Mouse (Mus musculus): ENCODE measurements around the gene Slc22a4. TPM values are rescaled to one million over a fixed set of nuclear protein-coding genes. Genes with fewer than 3 reads are reported as not detected.

The Slc22a4 gene
- polyA plus RNA-seq, 2 experiments: 2.7 to 5.2 TPM

DNA sequence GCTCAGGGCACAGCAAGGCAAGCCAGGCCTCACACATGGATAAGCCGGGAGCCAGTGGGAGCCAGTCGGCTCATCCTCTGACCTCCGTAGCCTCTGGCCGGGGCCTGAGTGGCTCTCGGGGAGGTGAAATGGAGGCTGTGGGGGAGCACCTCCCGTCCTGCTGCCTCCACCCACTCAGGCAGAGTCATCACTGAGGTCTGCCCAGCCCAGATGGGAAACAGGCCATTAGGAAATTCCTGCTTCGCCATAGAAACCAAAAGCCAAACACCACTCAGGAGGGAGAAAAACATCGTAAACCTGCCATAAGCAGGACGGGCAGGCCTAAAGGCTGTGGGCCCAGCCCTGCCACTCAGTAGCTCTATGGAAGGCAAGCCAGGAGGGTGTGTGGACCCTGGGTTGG, 32.4 kb upstream of the Slc22a4 start:
- DNase-seq (ENCODE audit: low spot score) (peak; percentile 81), ATAC-seq (ENCODE audit: low FRiP score, low read depth) (peak; percentile 83)
- Histone ChIP-seq H3K4me2 (replicated peaks; ENCODE audit: low read depth, low read length, severe bottlenecking) (peak overlapping the region; percentile 25; the same call in 1 of the 2 replicates), H3K27me3 (ENCODE audit: control insufficient read depth, insufficient read depth, low read length) (no peaks in the 10 kb centered on the region), H3K27ac (replicated peaks; ENCODE audit: low read depth, low read length) (peak overlapping the region; percentile 86), H3K9me3 (ENCODE audit: control insufficient read depth, low read length) (no peaks in the 10 kb centered on the region), H3K36me3 (ENCODE audit: control insufficient read depth, insufficient read depth, low read length) (peaks cover 36% of the 10 kb centered on the region), H3K9ac (ENCODE audit: low read depth, low read length, severe bottlenecking) (no peak overlapping the region), H3K4me3 (replicated peaks; ENCODE audit: low read length) (no peak overlapping the region), H3K4me1 (ENCODE audit: control insufficient read depth, insufficient read depth, low read length) (peaks cover 80% of the 10 kb centered on the region)
- WGBS: 4% methylated on average over 9 of the region's 9 CpGs
- TF ChIP-seq POLR2A (IDR thresholded peaks at IDR 0.05; ENCODE audit: borderline replicate concordance, extremely low read depth, insufficient read depth, insufficient read length): peak; percentile 31; the same call in 1 of the 2 replicates

DNA sequence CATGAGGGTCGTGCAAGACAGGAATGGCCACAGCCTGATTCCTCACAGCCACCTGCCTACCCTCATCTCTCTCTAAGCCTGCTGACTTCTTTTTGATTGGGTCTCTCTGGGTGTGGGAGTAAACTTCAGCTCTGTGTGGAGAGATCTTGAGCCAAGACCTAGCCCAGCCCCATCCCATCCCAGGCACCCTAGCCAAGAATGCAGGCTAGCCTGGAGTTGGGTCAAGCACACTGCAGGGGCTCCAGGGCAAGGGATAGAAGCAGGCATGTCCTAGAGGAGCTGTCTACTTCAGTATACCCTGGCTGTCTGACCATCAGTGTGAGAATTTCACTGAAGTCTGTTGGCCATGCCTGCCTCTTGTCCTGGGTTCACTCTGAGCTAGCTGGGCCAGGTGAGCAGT, 31.6 kb upstream of the Slc22a4 start:
- no peak for TF ChIP-seq POLR2A (IDR thresholded peaks at IDR 0.05; ENCODE audit: borderline replicate concordance, extremely low read depth, insufficient read depth, insufficient read length)
- Histone ChIP-seq H3K4me3 (replicated peaks; ENCODE audit: low read length) (no peak overlapping the region), H3K4me1 (ENCODE audit: control insufficient read depth, insufficient read depth, low read length) (peaks cover 77% of the 10 kb centered on the region), H3K4me2 (replicated peaks; ENCODE audit: low read depth, low read length, severe bottlenecking) (no peak overlapping the region), H3K9me3 (ENCODE audit: control insufficient read depth, low read length) (no peaks in the 10 kb centered on the region), H3K27me3 (ENCODE audit: control insufficient read depth, insufficient read depth, low read length) (no peaks in the 10 kb centered on the region), H3K9ac (ENCODE audit: low read depth, low read length, severe bottlenecking) (no peak overlapping the region), H3K36me3 (ENCODE audit: control insufficient read depth, insufficient read depth, low read length) (peaks cover 38% of the 10 kb centered on the region), H3K27ac (replicated peaks; ENCODE audit: low read depth, low read length) (peak overlapping the region; percentile 86; the same call in 1 of the 2 replicates)
- 53% methylated on average over 1 of the region's 1 CpGs for WGBS
- no peak for ATAC-seq (ENCODE audit: low FRiP score, low read depth)
- DNase-seq (ENCODE audit: low spot score): no peak

DNA sequence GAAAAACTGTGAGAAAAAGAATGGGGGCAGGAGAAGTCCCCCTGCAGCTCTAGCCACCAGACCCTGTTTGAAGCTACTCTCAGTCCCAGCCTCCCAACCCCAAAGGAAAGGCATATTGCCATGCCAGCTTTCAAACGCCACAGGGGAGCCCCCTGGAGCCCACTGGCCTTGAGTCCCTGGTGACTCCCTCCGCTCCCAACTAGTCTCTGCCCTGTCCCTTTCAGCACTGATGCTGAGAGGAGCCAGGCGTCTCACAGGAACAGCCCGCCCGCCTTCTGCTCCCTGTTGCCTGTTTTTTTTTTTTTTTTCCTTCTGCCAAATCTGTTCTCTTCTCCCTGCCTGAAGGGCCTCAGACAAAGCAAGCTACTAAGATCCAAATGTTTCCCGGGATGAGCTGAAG, 30.8 kb upstream of the Slc22a4 start:
- H3K4me2 ChIP-seq (replicated peaks; ENCODE audit: low read depth, low read length, severe bottlenecking): no peak overlapping the region
- H3K27ac ChIP-seq (replicated peaks; ENCODE audit: low read depth, low read length): peak overlapping the region; percentile 28; the same call in 1 of the 2 replicates
- peaks cover 43% of the 10 kb centered on the region for H3K36me3 ChIP-seq (ENCODE audit: control insufficient read depth, insufficient read depth, low read length)
- H3K9me3 ChIP-seq (ENCODE audit: control insufficient read depth, low read length): no peaks in the 10 kb centered on the region
- ATAC-seq (ENCODE audit: low FRiP score, low read depth) (no peak), DNase-seq (ENCODE audit: low spot score) (no peak)
- H3K9ac ChIP-seq (ENCODE audit: low read depth, low read length, severe bottlenecking): no peak overlapping the region
- no peak overlapping the region for H3K4me3 ChIP-seq (replicated peaks; ENCODE audit: low read length)
- peaks cover 69% of the 10 kb centered on the region for H3K4me1 ChIP-seq (ENCODE audit: control insufficient read depth, insufficient read depth, low read length)
- no peaks in the 10 kb centered on the region for H3K27me3 ChIP-seq (ENCODE audit: control insufficient read depth, insufficient read depth, low read length)
- TF ChIP-seq POLR2A (IDR thresholded peaks at IDR 0.05; ENCODE audit: borderline replicate concordance, extremely low read depth, insufficient read depth, insufficient read length): no peak
- 15% methylated on average over 6 of the region's 6 CpGs for WGBS

DNA sequence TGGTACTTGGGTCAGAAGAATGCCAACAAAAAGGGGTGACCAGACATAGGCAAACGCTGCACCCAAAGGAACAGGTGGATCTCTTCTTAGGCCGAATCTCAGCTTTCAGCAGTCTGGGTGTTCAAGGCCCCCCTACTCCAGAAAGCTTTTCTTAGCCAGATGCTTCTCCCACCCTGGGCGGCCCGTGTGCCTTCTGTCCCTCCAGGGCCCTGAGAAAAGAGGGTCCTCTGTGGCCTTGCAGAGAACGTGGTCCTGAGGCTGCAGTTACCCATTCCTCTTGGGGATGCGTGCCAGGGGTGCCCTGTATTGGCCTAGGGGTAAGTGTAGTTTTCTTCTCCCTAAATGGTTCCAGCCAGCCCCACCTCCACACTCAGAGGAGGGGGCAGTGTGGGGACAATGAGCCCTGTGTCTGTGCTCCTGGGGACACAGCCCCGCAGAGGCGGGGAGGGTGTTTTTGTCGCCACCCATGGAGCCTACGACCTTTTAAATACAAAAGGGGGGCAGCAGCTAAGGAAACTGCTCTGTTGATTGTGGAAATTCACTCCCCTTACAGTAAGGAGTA, 30.2 kb upstream of the Slc22a4 start:
- Histone ChIP-seq H3K4me3 (replicated peaks; ENCODE audit: low read length) (no peak overlapping the region), H3K9me3 (ENCODE audit: control insufficient read depth, low read length) (no peaks in the 10 kb centered on the region), H3K9ac (ENCODE audit: low read depth, low read length, severe bottlenecking) (no peak overlapping the region), H3K4me2 (replicated peaks; ENCODE audit: low read depth, low read length, severe bottlenecking) (no peak overlapping the region), H3K36me3 (ENCODE audit: control insufficient read depth, insufficient read depth, low read length) (peaks cover 46% of the 10 kb centered on the region), H3K27ac (replicated peaks; ENCODE audit: low read depth, low read length) (peak overlapping the region; percentile 28), H3K27me3 (ENCODE audit: control insufficient read depth, insufficient read depth, low read length) (no peaks in the 10 kb centered on the region), H3K4me1 (ENCODE audit: control insufficient read depth, insufficient read depth, low read length) (peaks cover 64% of the 10 kb centered on the region)
- DNase-seq (ENCODE audit: low spot score): no peak
- 34% methylated on average over 10 of the region's 10 CpGs for WGBS
- ATAC-seq (ENCODE audit: low FRiP score, low read depth): no peak
- TF ChIP-seq POLR2A (IDR thresholded peaks at IDR 0.05; ENCODE audit: borderline replicate concordance, extremely low read depth, insufficient read depth, insufficient read length): no peak

DNA sequence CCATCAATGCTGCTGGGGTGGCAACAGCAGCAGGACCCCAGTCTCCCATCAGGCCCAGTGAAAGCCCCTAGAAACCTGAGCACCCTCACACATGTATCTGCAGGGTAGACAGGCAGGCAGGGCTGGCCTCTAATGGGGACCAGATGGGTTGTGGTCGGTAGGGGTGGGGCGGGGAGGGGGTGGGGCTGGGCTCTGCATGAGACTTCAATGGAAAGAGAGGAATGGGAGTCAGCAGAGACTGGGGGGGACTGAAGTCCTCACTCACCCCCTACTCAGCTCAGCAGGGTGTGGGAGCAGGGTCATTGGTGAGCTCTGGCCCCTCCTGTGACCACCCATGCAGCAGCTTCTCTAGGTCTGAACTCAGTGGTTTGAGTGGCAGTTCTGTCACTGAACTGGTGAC, 29.5 kb upstream of the Slc22a4 start:
- H3K9me3 ChIP-seq (ENCODE audit: control insufficient read depth, low read length): no peaks in the 10 kb centered on the region
- ATAC-seq (ENCODE audit: low FRiP score, low read depth) (peak; percentile 25; the same call in 1 of the 2 replicates), DNase-seq (ENCODE audit: low spot score) (peak; percentile 43)
- H3K9ac ChIP-seq (ENCODE audit: low read depth, low read length, severe bottlenecking): no peak overlapping the region
- no peak overlapping the region; the same call in 1 of the 2 replicates for H3K4me2 ChIP-seq (replicated peaks; ENCODE audit: low read depth, low read length, severe bottlenecking)
- H3K27ac ChIP-seq (replicated peaks; ENCODE audit: low read depth, low read length): peak overlapping the region; percentile 28; the same call in 1 of the 2 replicates
- H3K36me3 ChIP-seq (ENCODE audit: control insufficient read depth, insufficient read depth, low read length): peaks cover 52% of the 10 kb centered on the region
- no peaks in the 10 kb centered on the region for H3K27me3 ChIP-seq (ENCODE audit: control insufficient read depth, insufficient read depth, low read length)
- no peak overlapping the region for H3K4me3 ChIP-seq (replicated peaks; ENCODE audit: low read length)
- 0% methylated on average over 1 of the region's 2 CpGs for WGBS
- H3K4me1 ChIP-seq (ENCODE audit: control insufficient read depth, insufficient read depth, low read length): peaks cover 57% of the 10 kb centered on the region
- no peak for TF ChIP-seq POLR2A (IDR thresholded peaks at IDR 0.05; ENCODE audit: borderline replicate concordance, extremely low read depth, insufficient read depth, insufficient read length)
